Mouse (Mus musculus): ENCODE data around the gene Plagl2. TPM values are rescaled to one million over a fixed set of nuclear protein-coding genes. Genes with fewer than 3 reads are reported as not detected.

Plagl2 gene
- polyA plus RNA-seq, 1 experiment from 2014 or later, result 6.8 TPM

DNA sequence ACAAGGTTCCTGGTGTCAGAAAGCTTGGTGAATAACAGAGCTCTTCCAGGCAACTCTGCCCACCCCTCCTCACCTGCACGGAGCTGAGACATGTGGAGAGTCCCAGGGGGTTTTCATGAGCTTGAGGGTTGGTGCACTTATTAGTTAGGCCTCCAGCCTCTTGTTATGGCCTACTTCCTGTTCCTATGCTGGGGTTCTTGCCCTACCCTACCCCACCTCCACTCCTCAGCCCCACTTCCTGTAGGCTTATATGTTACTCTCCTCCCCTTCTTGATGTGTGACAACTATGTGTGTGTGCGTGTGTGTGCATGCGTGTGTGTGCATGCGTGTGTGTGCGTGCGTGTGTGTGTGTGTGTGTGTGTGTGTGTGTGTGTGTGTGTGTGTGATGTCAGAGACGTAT is 21.8 kb upstream of the Plagl2 start:
- WGBS, result 79% methylated on average over 7 of the region's 7 CpGs
- Histone ChIP-seq H3K4me2 (replicated peaks; ENCODE audit: low read depth, low read length) (no peak overlapping the region), H3K36me3 (ENCODE audit: insufficient read depth, low read length) (peaks cover 6% of the 10 kb centered on the region; the same call in 1 of the 2 replicates)

GRCm38 (mm10) chr2:153259864-153260674 is 18.8 kb upstream of the Plagl2 start:
- TF ChIP-seq CTCF (IDR thresholded peaks at IDR 0.05) (no peak), EP300 (IDR thresholded peaks at IDR 0.05) (no peak)
- 32% methylated on average over 3 of the region's 3 CpGs for WGBS
- no peaks in the 10 kb centered on the region for H3K9me3 ChIP-seq (ENCODE audit: low read length)
- H3K4me2 ChIP-seq (replicated peaks; ENCODE audit: low read depth, low read length), result no peak overlapping the region
- H3K4me1 ChIP-seq (ENCODE audit: insufficient read depth, low read depth, low read length), result no peaks in the 10 kb centered on the region
- no peak overlapping the region for H3K4me3 ChIP-seq (ENCODE audit: low read depth, low read length)
- H3K9ac ChIP-seq (replicated peaks; ENCODE audit: low read depth), result no peak overlapping the region
- no peak overlapping the region for H3K27ac ChIP-seq (ENCODE audit: low read length)
- H3K27me3 ChIP-seq (replicated peaks; ENCODE audit: insufficient read depth, low read length), result no peaks in the 10 kb centered on the region
- DNase-seq (ENCODE audit: low spot score) (no peak), ATAC-seq (peak; percentile 43; the same call in 1 of the 2 replicates)
- 0 out of 2 replicates have a peak, but pooled peaks cover 6% of the 10 kb centered on the region for H3K36me3 ChIP-seq (ENCODE audit: insufficient read depth, low read length)

More for the DNA sequence above, 21.8 kb upstream of the Plagl2 start:
- TF ChIP-seq CTCF (IDR thresholded peaks at IDR 0.05), result no peak
- TF ChIP-seq EP300 (IDR thresholded peaks at IDR 0.05), result no peak
- Histone ChIP-seq H3K9ac (replicated peaks; ENCODE audit: low read depth) (no peak overlapping the region), H3K4me1 (ENCODE audit: insufficient read depth, low read depth, low read length) (no peaks in the 10 kb centered on the region), H3K27ac (ENCODE audit: low read length) (no peak overlapping the region), H3K9me3 (ENCODE audit: low read length) (no peaks in the 10 kb centered on the region), H3K27me3 (replicated peaks; ENCODE audit: insufficient read depth, low read length) (no peaks in the 10 kb centered on the region), H3K4me3 (ENCODE audit: low read depth, low read length) (no peak overlapping the region)
- ATAC-seq (no peak), DNase-seq (ENCODE audit: low spot score) (no peak)

DNA sequence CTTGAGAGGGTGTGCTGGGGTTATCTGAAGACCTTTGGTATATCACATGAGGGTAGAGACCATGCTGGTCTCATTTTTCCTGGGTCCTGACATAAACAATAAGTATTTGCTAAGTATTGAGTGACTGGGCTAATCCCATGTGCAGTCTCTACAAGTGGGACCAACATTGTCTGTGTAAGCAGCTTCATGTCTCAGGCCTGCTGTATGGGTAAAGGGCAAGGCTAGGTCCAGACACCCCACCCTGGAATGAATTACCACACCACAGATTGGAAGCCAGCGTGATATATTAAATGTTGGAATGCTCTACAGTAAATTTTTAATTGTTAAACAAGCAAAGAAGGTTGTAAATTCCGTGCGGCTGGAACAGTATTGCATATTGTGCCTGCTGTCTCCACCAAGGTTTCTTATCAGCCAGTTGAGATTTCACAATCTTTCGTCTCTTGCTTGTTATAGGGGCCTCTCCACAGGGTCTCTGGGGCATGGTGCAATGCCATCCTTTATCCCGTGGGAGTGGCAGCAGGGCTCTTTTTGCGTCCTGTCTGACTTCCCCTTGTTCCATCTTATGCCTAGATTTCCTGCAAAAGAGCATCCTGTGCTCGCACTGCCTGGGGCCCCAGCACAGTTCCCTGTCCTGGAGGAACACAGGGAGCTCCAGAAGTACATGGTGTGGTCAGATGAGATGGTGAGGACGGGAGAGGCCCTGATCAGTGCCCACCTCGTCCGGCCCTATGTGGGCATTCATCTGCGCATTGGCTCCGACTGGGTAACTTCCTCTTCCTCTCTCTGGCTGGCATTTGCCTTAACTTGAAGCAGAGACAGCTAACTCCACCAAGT is 18.0 kb upstream of the Plagl2 start:
- TF ChIP-seq EP300 (IDR thresholded peaks at IDR 0.05) (no peak), CTCF (IDR thresholded peaks at IDR 0.05) (no peak)
- Histone ChIP-seq H3K27me3 (replicated peaks; ENCODE audit: insufficient read depth, low read length) (no peaks in the 10 kb centered on the region), H3K9me3 (ENCODE audit: low read length) (no peaks in the 10 kb centered on the region), H3K9ac (replicated peaks; ENCODE audit: low read depth) (no peak overlapping the region), H3K27ac (ENCODE audit: low read length) (no peak overlapping the region), H3K4me2 (replicated peaks; ENCODE audit: low read depth, low read length) (no peak overlapping the region), H3K4me1 (ENCODE audit: insufficient read depth, low read depth, low read length) (no peaks in the 10 kb centered on the region), H3K4me3 (ENCODE audit: low read depth, low read length) (no peak overlapping the region), H3K36me3 (ENCODE audit: insufficient read depth, low read length) (0 out of 2 replicates have a peak, but pooled peaks cover 6% of the 10 kb centered on the region)
- DNase-seq (ENCODE audit: low spot score) (peak; percentile 35), ATAC-seq (peak; percentile 62)
- WGBS, result 45% methylated on average over 12 of the region's 12 CpGs

DNA sequence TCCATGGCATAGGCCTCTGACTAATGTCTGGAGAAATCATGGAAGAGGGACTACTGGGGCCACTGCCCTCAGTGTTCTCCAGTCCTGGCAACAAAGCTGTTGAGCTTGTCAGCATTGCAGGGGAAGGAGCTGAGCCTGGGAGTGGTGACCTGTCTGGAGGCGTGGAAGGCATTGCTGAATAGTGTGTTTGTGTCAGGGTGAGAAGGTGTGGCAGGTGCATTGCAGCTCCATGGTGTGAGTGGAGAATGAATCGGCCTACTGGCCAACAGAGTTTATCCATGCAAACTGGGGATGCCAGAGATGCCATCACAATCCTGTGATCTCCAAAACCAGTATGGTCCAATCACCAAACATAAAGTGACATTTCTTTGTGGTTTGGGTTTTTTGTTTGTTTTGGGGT is 15.4 kb upstream of the Plagl2 start:
- WGBS, result 79% methylated on average over 2 of the region's 2 CpGs
- ATAC-seq, result no peak
- Histone ChIP-seq H3K4me2 (replicated peaks; ENCODE audit: low read depth, low read length) (no peak overlapping the region), H3K4me1 (ENCODE audit: insufficient read depth, low read depth, low read length) (no peaks in the 10 kb centered on the region), H3K36me3 (ENCODE audit: insufficient read depth, low read length) (no peaks in the 10 kb centered on the region), H3K9me3 (ENCODE audit: low read length) (no peaks in the 10 kb centered on the region), H3K4me3 (ENCODE audit: low read depth, low read length) (no peak overlapping the region), H3K9ac (replicated peaks; ENCODE audit: low read depth) (no peak overlapping the region), H3K27me3 (replicated peaks; ENCODE audit: insufficient read depth, low read length) (no peaks in the 10 kb centered on the region), H3K27ac (ENCODE audit: low read length) (no peak overlapping the region)
- no peak for DNase-seq (ENCODE audit: low spot score)
- no peak for TF ChIP-seq CTCF (IDR thresholded peaks at IDR 0.05)
- TF ChIP-seq EP300 (IDR thresholded peaks at IDR 0.05), result no peak

- Histone ChIP-seq H3K27me3 (replicated peaks; ENCODE audit: insufficient read depth, low read length) (no peaks in the 10 kb centered on the region), H3K4me2 (replicated peaks; ENCODE audit: low read depth, low read length) (no peak overlapping the region), H3K9me3 (ENCODE audit: low read length) (no peaks in the 10 kb centered on the region), H3K36me3 (ENCODE audit: insufficient read depth, low read length) (no peaks in the 10 kb centered on the region), H3K27ac (ENCODE audit: low read length) (no peak overlapping the region), H3K4me3 (ENCODE audit: low read depth, low read length) (no peak overlapping the region), H3K4me1 (ENCODE audit: insufficient read depth, low read depth, low read length) (no peaks in the 10 kb centered on the region), H3K9ac (replicated peaks; ENCODE audit: low read depth) (no peak overlapping the region)
- WGBS, result 82% methylated on average over 5 of the region's 5 CpGs
- no peak for ATAC-seq
- TF ChIP-seq CTCF (IDR thresholded peaks at IDR 0.05) (no peak), EP300 (IDR thresholded peaks at IDR 0.05) (no peak)
- no peak for DNase-seq (ENCODE audit: low spot score)
These were observed 8.5 kb upstream of the Plagl2 start for GRCm38 (mm10) chr2:153249751-153250150.

DNA sequence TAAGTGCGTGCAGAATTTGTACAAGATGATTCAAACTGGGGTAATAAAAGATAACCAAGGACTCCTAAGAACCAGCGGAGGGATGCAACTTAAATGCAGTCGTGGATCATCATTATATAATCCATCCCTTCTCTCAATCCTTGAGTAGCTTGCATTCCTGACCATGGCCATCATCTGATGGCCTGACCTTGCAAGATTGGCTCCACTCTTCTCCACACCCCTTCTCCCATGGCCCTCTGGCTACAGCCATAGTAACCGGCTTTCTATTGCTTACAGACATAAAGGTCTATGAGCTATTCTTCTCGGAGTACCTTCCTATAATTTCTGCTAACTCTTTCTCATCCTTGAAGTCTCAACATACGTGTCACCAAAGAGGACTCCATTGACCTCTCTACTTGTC is 930 bp upstream of the Plagl2 start:
- DNase-seq (ENCODE audit: low spot score), result no peak
- no peaks in the 10 kb centered on the region for H3K27me3 ChIP-seq (replicated peaks; ENCODE audit: insufficient read depth, low read length)
- no peak overlapping the region for H3K27ac ChIP-seq (ENCODE audit: low read length)
- peak overlapping the region; percentile 94; the same call in 1 of the 2 replicates for H3K4me2 ChIP-seq (replicated peaks; ENCODE audit: low read depth, low read length)
- peaks cover 7% of the 10 kb centered on the region; the same call in 1 of the 2 replicates for H3K4me1 ChIP-seq (ENCODE audit: insufficient read depth, low read depth, low read length)
- H3K4me3 ChIP-seq (ENCODE audit: low read depth, low read length), result 0 out of 2 replicates have a peak overlapping the region, but pooled peaks have one; percentile 98
- ATAC-seq, result no peak
- TF ChIP-seq EP300 (IDR thresholded peaks at IDR 0.05) (no peak), CTCF (IDR thresholded peaks at IDR 0.05) (no peak)
- H3K9ac ChIP-seq (replicated peaks; ENCODE audit: low read depth), result no peak overlapping the region
- H3K9me3 ChIP-seq (ENCODE audit: low read length), result no peaks in the 10 kb centered on the region
- H3K36me3 ChIP-seq (ENCODE audit: insufficient read depth, low read length), result no peaks in the 10 kb centered on the region
- 50% methylated on average over 6 of the region's 6 CpGs for WGBS
